Mouse (Mus musculus): ENCODE measurements around the gene Ap1g1. TPM values are rescaled to one million over a fixed set of nuclear protein-coding genes. Genes with fewer than 3 reads are reported as not detected.
"Not testable (repeated sequence)": the region's sequence is repeated elsewhere in the genome, so short reads cannot be mapped to it uniquely, and the experiment has no call there.

Ap1g1 gene
- total and polyA plus RNA-seq, 2 experiments from 2014 or later, result 35.8 to 96.4 TPM

GRCm38 (mm10) chr8:109868680-109869361 is 90.5 kb downstream of the Ap1g1 start:
- Histone ChIP-seq H3K4me1 (ENCODE audit: insufficient read depth) (0 out of 2 replicates have a peak, but pooled peaks cover 3% of the 10 kb centered on the region), H3K4me2 (ENCODE audit: low read depth) (peak overlapping the region; percentile 86), H3K36me3 (ENCODE audit: insufficient read depth) (no peaks in the 10 kb centered on the region; the same call in none of the 2 replicates), H3K9me3 (ENCODE audit: low read length) (no peaks in the 10 kb centered on the region), H3K9ac (peak overlapping the region; percentile 83), H3K27ac (ENCODE audit: low read depth, low read length) (peak overlapping the region; percentile 89), H3K27me3 (ENCODE audit: insufficient read depth, low read length) (no peaks in the 10 kb centered on the region), H3K4me3 (ENCODE audit: low read depth, low read length) (peak overlapping the region; percentile 96)
- TF ChIP-seq CTCF (IDR thresholded peaks at IDR 0.05; ENCODE audit: low read depth), result no peak
- peak; percentile 73 for ATAC-seq
- DNase-seq, result peak; percentile 47
- WGBS, result under 1% methylated on average over 67 of the region's 78 CpGs

GRCm38 (mm10) chr8:109871056-109871455 is 92.7 kb downstream of the Ap1g1 start:
- H3K36me3 ChIP-seq (ENCODE audit: insufficient read depth), result no peaks in the 10 kb centered on the region
- no peak for TF ChIP-seq CTCF (IDR thresholded peaks at IDR 0.05; ENCODE audit: low read depth)
- no peaks in the 10 kb centered on the region for H3K27me3 ChIP-seq (ENCODE audit: insufficient read depth, low read length)
- DNase-seq, result no peak
- 89% methylated on average over 1 of the region's 1 CpGs for WGBS
- no peak overlapping the region for H3K4me2 ChIP-seq (ENCODE audit: low read depth)
- H3K4me1 ChIP-seq (ENCODE audit: insufficient read depth), result 0 out of 2 replicates have a peak, but pooled peaks cover 3% of the 10 kb centered on the region
- H3K4me3 ChIP-seq (ENCODE audit: low read depth, low read length), result no peak overlapping the region
- no peak overlapping the region for H3K27ac ChIP-seq (ENCODE audit: low read depth, low read length)
- H3K9me3 ChIP-seq (ENCODE audit: low read length), result no peaks in the 10 kb centered on the region
- no peak for ATAC-seq
- no peak overlapping the region for H3K9ac ChIP-seq

GRCm38 (mm10) chr8:109873800-109874199 is 95.4 kb downstream of the Ap1g1 start:
- not testable (repeated sequence) for H3K4me1 ChIP-seq (ENCODE audit: insufficient read depth); H3K9me3 ChIP-seq (ENCODE audit: low read length); ATAC-seq; DNase-seq; H3K4me3 ChIP-seq (ENCODE audit: low read depth, low read length); H3K4me2 ChIP-seq (ENCODE audit: low read depth); H3K27ac ChIP-seq (ENCODE audit: low read depth, low read length); H3K27me3 ChIP-seq (ENCODE audit: insufficient read depth, low read length); H3K9ac ChIP-seq
- 94% methylated on average over 3 of the region's 3 CpGs for WGBS
- H3K36me3 ChIP-seq (ENCODE audit: insufficient read depth), result peaks cover 12% of the 10 kb centered on the region

- TF ChIP-seq CTCF (IDR thresholded peaks at IDR 0.05; ENCODE audit: low read depth), result no peak
- DNase-seq, result no peak
- Histone ChIP-seq H3K27me3 (ENCODE audit: insufficient read depth, low read length) (no peaks in the 10 kb centered on the region), H3K9ac (no peak overlapping the region), H3K4me3 (ENCODE audit: low read depth, low read length) (no peak overlapping the region), H3K4me2 (ENCODE audit: low read depth) (no peak overlapping the region), H3K36me3 (ENCODE audit: insufficient read depth) (peaks cover 17% of the 10 kb centered on the region), H3K4me1 (ENCODE audit: insufficient read depth) (no peaks in the 10 kb centered on the region), H3K9me3 (ENCODE audit: low read length) (no peaks in the 10 kb centered on the region), H3K27ac (ENCODE audit: low read depth, low read length) (no peak overlapping the region)
- 88% methylated on average over 5 of the region's 5 CpGs for WGBS
- no peak for ATAC-seq
Measured at GRCm38 (mm10) chr8:109880012-109880662, 101.8 kb downstream of the Ap1g1 start.

GRCm38 (mm10) chr8:109885294-109885693 is 106.9 kb downstream of the Ap1g1 start:
- no peak overlapping the region for H3K9ac ChIP-seq
- no peaks in the 10 kb centered on the region for H3K4me1 ChIP-seq (ENCODE audit: insufficient read depth)
- H3K27ac ChIP-seq (ENCODE audit: low read depth, low read length), result no peak overlapping the region
- no peaks in the 10 kb centered on the region for H3K27me3 ChIP-seq (ENCODE audit: insufficient read depth, low read length)
- H3K4me2 ChIP-seq (ENCODE audit: low read depth), result no peak overlapping the region
- no peak for TF ChIP-seq CTCF (IDR thresholded peaks at IDR 0.05; ENCODE audit: low read depth)
- peaks cover 11% of the 10 kb centered on the region for H3K36me3 ChIP-seq (ENCODE audit: insufficient read depth)
- no peak for DNase-seq
- H3K9me3 ChIP-seq (ENCODE audit: low read length), result no peaks in the 10 kb centered on the region
- no peak overlapping the region for H3K4me3 ChIP-seq (ENCODE audit: low read depth, low read length)
- no peak for ATAC-seq

DNA sequence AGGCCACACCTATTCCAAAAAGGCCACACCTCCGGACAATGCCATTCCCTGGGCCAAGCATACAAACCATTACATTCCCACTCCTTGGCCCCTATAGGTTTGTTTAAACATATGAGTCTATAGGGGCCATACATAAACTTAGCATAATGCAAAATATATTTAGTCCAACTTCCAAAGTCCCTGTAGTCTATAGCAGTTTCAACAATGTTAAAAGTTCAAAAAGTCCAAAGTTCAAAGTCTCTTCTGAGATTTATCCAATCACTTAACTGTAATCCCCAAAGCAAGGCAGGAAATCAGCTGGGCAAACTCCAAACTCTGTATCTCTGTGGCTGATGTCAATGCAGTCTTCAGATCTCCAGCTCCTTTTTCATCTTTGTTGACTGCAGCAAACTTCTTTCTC is 110.9 kb downstream of the Ap1g1 start:
- DNase-seq, result no peak
- H3K36me3 ChIP-seq (ENCODE audit: insufficient read depth), result peaks cover 7% of the 10 kb centered on the region
- H3K9me3 ChIP-seq (ENCODE audit: low read length), result no peaks in the 10 kb centered on the region
- no peak overlapping the region for H3K4me3 ChIP-seq (ENCODE audit: low read depth, low read length)
- H3K9ac ChIP-seq, result no peak overlapping the region
- no peaks in the 10 kb centered on the region for H3K4me1 ChIP-seq (ENCODE audit: insufficient read depth)
- H3K27me3 ChIP-seq (ENCODE audit: insufficient read depth, low read length), result no peaks in the 10 kb centered on the region
- no peak for TF ChIP-seq CTCF (IDR thresholded peaks at IDR 0.05; ENCODE audit: low read depth)
- H3K4me2 ChIP-seq (ENCODE audit: low read depth), result no peak overlapping the region
- ATAC-seq, result no peak
- WGBS, result 97% methylated on average over 1 of the region's 1 CpGs
- H3K27ac ChIP-seq (ENCODE audit: low read depth, low read length), result no peak overlapping the region

GRCm38 (mm10) chr8:109890794-109891585 is 112.6 kb downstream of the Ap1g1 start:
- no peak for DNase-seq
- 94% methylated on average over 3 of the region's 3 CpGs for WGBS
- ATAC-seq, result no peak
- Histone ChIP-seq H3K27ac (ENCODE audit: low read depth, low read length) (no peak overlapping the region), H3K4me3 (ENCODE audit: low read depth, low read length) (no peak overlapping the region), H3K4me1 (ENCODE audit: insufficient read depth) (no peaks in the 10 kb centered on the region), H3K9me3 (ENCODE audit: low read length) (no peaks in the 10 kb centered on the region), H3K4me2 (ENCODE audit: low read depth) (no peak overlapping the region), H3K36me3 (ENCODE audit: insufficient read depth) (peaks cover 7% of the 10 kb centered on the region), H3K27me3 (ENCODE audit: insufficient read depth, low read length) (no peaks in the 10 kb centered on the region), H3K9ac (no peak overlapping the region)
- no peak for TF ChIP-seq CTCF (IDR thresholded peaks at IDR 0.05; ENCODE audit: low read depth)

Measured in forebrain, postnatal 0 days (tissue).